11 mouse cellular contexts compared by ENCODE assay signal in genomic region chr7:30456487-30456886, GRCm38 (mm10). TPM values are rescaled to one million over a fixed set of nuclear protein-coding genes. Genes with fewer than 3 reads are reported as not detected.
DNase-seq lines count a peak whose midpoint lies in the region; ATAC-seq and TF ChIP-seq lines count a peak whose summit lies in the region.
"Had no signal": no experiment of that assay in that cellular context is flagged by ENCODE, and none has a peak within 500 bp of the region (broad histone marks: within the 10 kb centered on the region; RNA-seq: fewer than 3 reads in every experiment).

No protein-coding gene starts in this region.

- H3K36me3 ChIP-seq in E14TG2a.4 (ENCODE audit: insufficient read depth, low read length) (peaks cover 50% of the 10 kb centered on the region), ES-Bruce4 (ENCODE audit: control insufficient read depth, insufficient read depth, low read length, poor library complexity, severe bottlenecking) (peaks cover 6% of the 10 kb centered on the region)
- no peaks in the 10 kb centered on the region for H3K36me3 ChIP-seq in hindbrain, embryonic 10.5 days
- no peaks in the 10 kb centered on the region for H3K36me3 ChIP-seq in midbrain, embryonic 13.5 days

- no peaks in the 10 kb centered on the region for H3K9me3 ChIP-seq in E14TG2a.4 (ENCODE audit: low read length)
- no peaks in the 10 kb centered on the region for H3K9me3 ChIP-seq in ES-Bruce4 (replicated peaks; ENCODE audit: control insufficient read depth, insufficient read depth, low read length, poor library complexity, severe bottlenecking)
- no peaks in the 10 kb centered on the region for H3K9me3 ChIP-seq in hindbrain, embryonic 10.5 days
- no peaks in the 10 kb centered on the region for H3K9me3 ChIP-seq in midbrain, embryonic 13.5 days

- H3K4me2 ChIP-seq in midbrain, embryonic 13.5 days (replicated peaks), result peak overlapping the region; percentile 58

- DNase-seq in hindbrain, embryonic 10.5 days (ENCODE audit: low spot score), result no peak
- DNase-seq in lung, postnatal 4 days, result no peak
- no peak for DNase-seq in adrenal gland, postnatal 25 days
- DNase-seq in cerebellum, postnatal 10 days, result no peak
- DNase-seq: kidney, postnatal 14 days had no signal

- 0 out of 2 replicates have a peak, but pooled peaks have one; percentile 21 for TF ChIP-seq EP300 in ES-Bruce4 (IDR thresholded peaks at IDR 0.05; ENCODE audit: insufficient read depth, low read depth, low read length)

- no peak for TF ChIP-seq POLR2A in ES-Bruce4 (IDR thresholded peaks at IDR 0.05; ENCODE audit: insufficient read depth, low read length)

- H3K4me1 ChIP-seq in E14TG2a.4 (replicated peaks; ENCODE audit: low read depth, low read length), result peaks cover 92% of the 10 kb centered on the region
- peaks cover 15% of the 10 kb centered on the region for H3K4me1 ChIP-seq in ES-Bruce4 (ENCODE audit: control insufficient read depth, insufficient read depth, low read length)
- H3K4me1 ChIP-seq in hindbrain, embryonic 10.5 days (replicated peaks), result peaks cover 51% of the 10 kb centered on the region
- peaks cover 35% of the 10 kb centered on the region for H3K4me1 ChIP-seq in midbrain, embryonic 13.5 days (replicated peaks)

- H3K27ac ChIP-seq in ES-Bruce4 (ENCODE audit: insufficient read depth, low read length), result peak overlapping the region; percentile 2; the same call in 1 of the 2 replicates
- H3K27ac ChIP-seq in hindbrain, embryonic 10.5 days, result peak overlapping the region; percentile 47
- no peak overlapping the region for H3K27ac ChIP-seq in midbrain, embryonic 13.5 days
- H3K27ac ChIP-seq: macrophage had no signal

- peak overlapping the region; percentile 68 for H3K9ac ChIP-seq in ES-Bruce4 (ENCODE audit: low read depth, poor library complexity, severe bottlenecking)
- peak overlapping the region; percentile 50 for H3K9ac ChIP-seq in midbrain, embryonic 13.5 days (replicated peaks)

- H3K27me3 ChIP-seq in E14TG2a.4 (ENCODE audit: insufficient read depth, low read length) (no peaks in the 10 kb centered on the region), ES-Bruce4 (ENCODE audit: control insufficient read depth, insufficient read depth, low read length, poor library complexity, severe bottlenecking) (no peaks in the 10 kb centered on the region)
- peaks cover 100% of the 10 kb centered on the region for H3K27me3 ChIP-seq in hindbrain, embryonic 10.5 days (ENCODE audit: insufficient read depth, poor library complexity, severe bottlenecking)
- H3K27me3 ChIP-seq in midbrain, embryonic 13.5 days, result peaks cover 95% of the 10 kb centered on the region

- under 1% methylated on average over 9 of the region's 9 CpGs for WGBS in hindbrain, embryonic 10.5 days
- WGBS in midbrain, embryonic 13.5 days, result under 1% methylated on average over 9 of the region's 9 CpGs

- no peak for ATAC-seq in midbrain, embryonic 13.5 days

- no peak; the same call in 1 of the 2 replicates for TF ChIP-seq CTCF in E14TG2a.4 (conservative IDR thresholded peaks at IDR 0.05; ENCODE audit: low read length)
- no peak for TF ChIP-seq CTCF in ES-Bruce4 (IDR thresholded peaks at IDR 0.05; ENCODE audit: low read depth, low read length)

- H3K4me3 ChIP-seq in E14TG2a.4 (replicated peaks; ENCODE audit: low read length), result peak overlapping the region; percentile 84
- H3K4me3 ChIP-seq in ES-Bruce4 (ENCODE audit: low read depth, low read length), result peak overlapping the region; percentile 68
- peak overlapping the region; percentile 48 for H3K4me3 ChIP-seq in hindbrain, embryonic 10.5 days
- peak overlapping the region; percentile 36 for H3K4me3 ChIP-seq in midbrain, embryonic 13.5 days (replicated peaks)

RNA-seq across cellular contexts. Expression of gene Kirrel2, which starts 1.0 kb away (rescaled TPM):
- polyA plus RNA-seq in ES-Bruce4 (2011; ENCODE audit: insufficient read depth, insufficient read length, low read depth, missing spikeins), result 5.8 and 9.4 TPM in 2 replicates
- polyA plus RNA-seq in hindbrain, embryonic 10.5 days (2016; fragmentation: Nextera tagmentation; extraction: Ambion mirVana), result 11.8 and 35.0 TPM in 2 replicates
- 3.1 and 3.6 TPM in 2 replicates for polyA plus RNA-seq in midbrain, embryonic 13.5 days (2015; fragmentation: Nextera tagmentation; extraction: Ambion mirVana)
- not detected in 2 replicates for total RNA-seq in adrenal gland, postnatal 25 days (2021)
- polyA plus RNA-seq: gonadal fat pad, adult 2 months; limb, embryonic 11.5 days; macrophage had no signal

RNA-seq across cellular contexts. Expression of gene Nphs1, which starts 1.6 kb away (rescaled TPM):
- polyA plus RNA-seq in ES-Bruce4 (2011; ENCODE audit: insufficient read depth, insufficient read length, low read depth, missing spikeins), result 27.5 and 30.9 TPM in 2 replicates
- 1.7 and 4.2 TPM in 2 replicates for polyA plus RNA-seq in hindbrain, embryonic 10.5 days (2016; fragmentation: Nextera tagmentation; extraction: Ambion mirVana)
- polyA plus RNA-seq in midbrain, embryonic 13.5 days (2015; fragmentation: Nextera tagmentation; extraction: Ambion mirVana), result 0.78 and 0.94 TPM in 2 replicates
- not detected in 2 replicates for total RNA-seq in adrenal gland, postnatal 25 days (2021)
- polyA plus RNA-seq: gonadal fat pad, adult 2 months; macrophage had no signal

RNA-seq across cellular contexts. Expression of gene Aplp1, which starts 11.2 kb away (rescaled TPM):
- 70.6 and 78.2 TPM in 2 replicates for polyA plus RNA-seq in ES-Bruce4 (2011; ENCODE audit: insufficient read depth, insufficient read length, low read depth, missing spikeins)
- polyA plus RNA-seq in hindbrain, embryonic 10.5 days (2016; fragmentation: Nextera tagmentation; extraction: Ambion mirVana), result 69.7 and 184 TPM in 2 replicates
- 521 and 559 TPM in 2 replicates for polyA plus RNA-seq in midbrain, embryonic 13.5 days (2015; fragmentation: Nextera tagmentation; extraction: Ambion mirVana)
- 19.6 and 29.9 TPM in 2 replicates for total RNA-seq in adrenal gland, postnatal 25 days (2021)

RNA-seq across cellular contexts. Expression of gene Nfkbid, which starts 35.0 kb away (rescaled TPM):
- polyA plus RNA-seq in ES-Bruce4 (2011; ENCODE audit: insufficient read depth, insufficient read length, low read depth, missing spikeins), result 4.1 TPM in 2 replicates
- polyA plus RNA-seq in hindbrain, embryonic 10.5 days (2016; fragmentation: Nextera tagmentation; extraction: Ambion mirVana), result 1.5 and 1.7 TPM in 2 replicates
- 1.2 and 1.3 TPM in 2 replicates for polyA plus RNA-seq in midbrain, embryonic 13.5 days (2015; fragmentation: Nextera tagmentation; extraction: Ambion mirVana)
- 1.2 and 2.1 TPM in 2 replicates for total RNA-seq in adrenal gland, postnatal 25 days (2021)

RNA-seq across cellular contexts. Expression of gene Hcst, which starts 36.8 kb away (rescaled TPM):
- not detected in 2 replicates for polyA plus RNA-seq in ES-Bruce4 (2011; ENCODE audit: insufficient read depth, insufficient read length, low read depth, missing spikeins)
- polyA plus RNA-seq in hindbrain, embryonic 10.5 days (2016; fragmentation: Nextera tagmentation; extraction: Ambion mirVana), result 0.55 and 0.57 TPM in 2 replicates
- 0.54 TPM in 1 of 2 replicates, not detected in the other for polyA plus RNA-seq in midbrain, embryonic 13.5 days (2015; fragmentation: Nextera tagmentation; extraction: Ambion mirVana)
- total RNA-seq in adrenal gland, postnatal 25 days (2021), result 2.6 TPM in 1 of 2 replicates, not detected in the other
